Mouse (Mus musculus) brain, embryonic 14.5 days (tissue): Measurements from ENCODE around the gene Rab10. TPM values are rescaled to one million over a fixed set of nuclear protein-coding genes. Genes with fewer than 3 reads are reported as not detected.

Source experiments
- DNase-seq: peaks from one replicate; pipeline ENCODE4 v3.0.0-alpha.2; 2011; ENCODE audit warnings: low read depth
- CTCF ChIP-seq: fragments of 200-500 bp; IDR thresholded peaks from 2 replicates; pipeline ENCODE4 v1.5.1; 2012; ENCODE audit warnings: inconsistent platforms, mild to moderate bottlenecking, moderate library complexity, borderline replicate concordance; ENCODE audit not compliant: insufficient read depth, insufficient read length; ENCODE audit errors: extremely low read depth
- POLR2A ChIP-seq: fragments of 200-500 bp; IDR thresholded peaks from 2 replicates; pipeline ENCODE4 v1.6.1; 2012; ENCODE audit warnings: mild to moderate bottlenecking, inconsistent platforms, borderline replicate concordance; ENCODE audit not compliant: poor library complexity, insufficient read depth, insufficient read length, severe bottlenecking; ENCODE audit errors: extremely low read depth
- polyA plus RNA-seq: library from polyadenylated mRNA; depleted of rRNA; stranded (reverse); fragments of >200 nt; gene quantifications from 2 replicates; pipeline ENCODE4 v1.2.3, GENCODE M21; 2012

Rab10 gene
- polyA plus RNA-seq, 1 experiment, result 159 TPM

DNA sequence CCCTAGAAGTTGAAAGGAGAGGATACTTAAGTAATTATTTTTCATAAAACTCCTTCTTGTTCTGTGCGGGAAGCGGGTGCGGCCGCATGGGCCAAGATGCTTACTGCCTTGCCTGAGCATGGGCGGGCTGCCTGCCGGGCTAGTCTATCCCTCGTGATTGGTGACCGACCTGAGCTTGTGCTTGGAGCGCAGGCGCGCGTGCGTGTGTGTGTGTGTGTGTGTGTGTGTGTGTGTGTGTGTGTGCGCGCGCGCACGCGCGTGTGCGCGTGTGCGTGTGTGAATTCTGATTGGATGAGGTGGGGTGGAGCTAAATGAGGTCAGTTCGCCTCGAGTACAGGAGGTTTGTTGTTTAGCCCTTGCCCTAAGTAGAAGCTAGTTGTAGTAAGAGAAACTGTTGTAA lies 48.2 kb downstream of the Rab10 start:
- DNase-seq, result no peak
- TF ChIP-seq CTCF (no peak), POLR2A (no peak)

DNA sequence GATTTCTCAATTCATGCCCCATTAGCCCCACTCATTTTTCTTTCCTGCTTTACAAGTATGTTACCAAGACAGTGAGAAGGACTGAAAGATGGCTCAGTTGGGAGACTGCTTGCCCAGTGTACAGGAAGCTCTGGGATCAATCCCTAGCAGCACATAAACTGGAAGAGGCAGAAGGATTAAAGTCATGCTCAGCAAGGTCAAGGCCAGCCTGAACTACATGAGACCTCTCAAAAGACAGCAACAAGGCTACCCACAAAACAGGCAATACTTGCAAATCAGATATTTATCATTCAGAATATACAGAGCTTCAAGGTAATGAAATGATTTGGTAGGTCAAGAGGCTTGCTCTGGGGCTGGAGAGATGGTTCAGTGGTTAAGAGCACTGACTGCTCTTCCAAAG lies 53.8 kb downstream of the Rab10 start:
- TF ChIP-seq CTCF (no peak), POLR2A (no peak)
- no peak for DNase-seq

GRCm38 (mm10) chr12:3255435-3255834 lies 54.3 kb downstream of the Rab10 start:
- TF ChIP-seq POLR2A, result no peak
- TF ChIP-seq CTCF, result no peak
- DNase-seq, result no peak

GRCm38 (mm10) chr12:3253591-3253990 lies 56.2 kb downstream of the Rab10 start:
- DNase-seq, result no peak
- TF ChIP-seq POLR2A (no peak), CTCF (peak; percentile 5; the same call in 1 of the 2 replicates)

- no peak for TF ChIP-seq POLR2A
- no peak for TF ChIP-seq CTCF
- no peak for DNase-seq
These were observed 63.7 kb downstream of the Rab10 start for GRCm38 (mm10) chr12:3246091-3246490.

DNA sequence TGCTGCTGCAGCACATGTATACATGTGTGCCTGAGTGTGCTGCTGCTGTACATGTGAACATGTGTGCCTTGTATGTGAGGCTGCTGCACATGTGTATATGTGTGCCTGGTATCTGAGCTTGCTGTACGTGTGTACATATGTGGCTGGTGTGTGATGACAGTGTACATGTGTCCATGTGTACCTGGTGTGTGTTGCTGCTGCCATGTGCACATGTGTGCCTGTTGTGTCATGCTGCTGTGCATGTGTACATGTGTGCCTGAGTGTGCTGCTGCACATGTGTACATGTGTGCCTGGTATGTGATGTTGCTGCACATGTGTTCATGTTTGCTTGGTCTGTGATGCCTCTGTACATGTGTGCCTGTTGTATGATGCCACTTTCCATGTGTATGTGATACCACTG lies 70.2 kb downstream of the Rab10 start:
- TF ChIP-seq CTCF, result no peak
- no peak for TF ChIP-seq POLR2A
- no peak for DNase-seq

- peak; percentile 79 for DNase-seq
These were observed 71.3 kb downstream of the Rab10 start for GRCm38 (mm10) chr12:3238361-3239051.

DNA sequence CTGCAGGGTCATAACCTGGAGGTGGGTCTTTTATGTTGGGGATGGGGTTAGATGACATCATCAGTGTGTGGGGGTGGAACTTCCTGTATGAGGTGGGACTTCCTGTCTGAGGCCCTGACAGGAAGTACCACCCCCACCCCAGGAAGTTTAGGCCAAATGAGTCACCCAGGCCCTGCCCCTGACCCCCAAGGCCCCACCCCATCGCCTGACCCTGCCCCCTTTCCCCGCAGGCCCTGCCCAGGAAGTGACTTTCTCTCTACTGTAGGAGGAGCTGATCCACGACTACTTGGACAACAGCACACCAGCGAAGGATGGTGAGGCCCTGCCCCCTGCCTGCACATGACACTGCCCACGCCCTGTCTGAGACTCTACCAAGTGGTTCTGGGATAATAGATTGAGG lies 72.0 kb downstream of the Rab10 start:
- no peak for TF ChIP-seq POLR2A
- no peak for TF ChIP-seq CTCF
- no peak for DNase-seq

More at GRCm38 (mm10) chr12:3238361-3239051, 71.3 kb downstream of the Rab10 start:
- TF ChIP-seq CTCF (no peak), POLR2A (no peak)

GRCm38 (mm10) chr12:3236831-3237681 lies 72.7 kb downstream of the Rab10 start:
- peak; percentile 3 for DNase-seq
- TF ChIP-seq CTCF, result no peak
- no peak for TF ChIP-seq POLR2A

DNA sequence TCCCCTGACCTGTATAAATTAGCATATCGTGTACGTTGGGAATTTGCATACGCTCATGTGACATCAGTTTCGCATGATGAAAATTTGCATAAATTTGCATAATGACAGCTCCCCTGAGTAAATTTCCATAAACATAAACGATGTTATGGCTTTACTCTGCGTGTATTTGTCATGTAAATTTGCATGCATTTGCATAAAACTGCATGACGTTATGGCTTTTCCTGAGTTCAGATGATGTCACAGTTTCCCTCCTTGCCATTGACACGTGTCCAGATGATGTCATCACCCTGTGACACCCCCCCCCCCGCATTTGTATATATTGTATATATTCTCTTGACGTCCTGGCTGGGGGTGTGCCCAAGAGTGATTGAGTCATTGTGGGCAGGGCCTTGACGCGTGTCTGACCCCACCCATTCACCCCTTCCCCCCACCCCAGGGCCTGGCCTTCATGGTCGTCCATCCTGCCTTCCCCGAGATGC lies 73.6 kb downstream of the Rab10 start:
- no peak for TF ChIP-seq POLR2A
- TF ChIP-seq CTCF, result no peak
- DNase-seq, result no peak

DNA sequence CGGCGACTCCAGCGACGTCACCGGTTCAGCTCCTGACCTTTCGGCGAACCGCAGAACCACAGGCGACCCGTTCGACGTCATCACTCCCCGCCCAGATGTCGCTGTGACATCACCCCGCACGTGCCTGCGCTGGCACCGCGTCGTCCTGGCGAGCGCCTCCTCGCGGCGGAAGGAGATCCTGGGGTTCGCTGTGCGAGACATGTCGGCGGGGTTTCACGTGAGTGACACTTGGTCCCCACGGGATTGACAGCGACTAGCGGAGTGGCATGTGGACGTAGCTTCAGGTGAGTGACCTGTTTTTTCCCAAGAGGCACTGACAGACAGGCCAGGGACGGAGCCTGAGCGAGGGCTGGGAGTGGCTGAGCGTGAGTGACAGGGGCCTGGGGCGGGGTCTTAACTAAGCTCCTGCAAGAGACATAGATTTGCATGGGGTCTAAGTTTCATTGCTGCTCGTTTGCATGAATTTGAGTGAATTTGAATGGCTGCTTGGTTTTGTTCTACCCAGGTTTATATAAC lies 74.1 kb downstream of the Rab10 start:
- no peak for TF ChIP-seq POLR2A
- TF ChIP-seq CTCF, result peak; percentile 72
- peak; percentile 98 for DNase-seq
